Mouse (Mus musculus): Measurements from ENCODE around the gene Grk3. TPM values are rescaled to one million over a fixed set of nuclear protein-coding genes. Genes with fewer than 3 reads are reported as not detected.

Gene Grk3
- total RNA-seq, 2 experiments from 2014 or later = 64.5 to 72.0 TPM

DNA sequence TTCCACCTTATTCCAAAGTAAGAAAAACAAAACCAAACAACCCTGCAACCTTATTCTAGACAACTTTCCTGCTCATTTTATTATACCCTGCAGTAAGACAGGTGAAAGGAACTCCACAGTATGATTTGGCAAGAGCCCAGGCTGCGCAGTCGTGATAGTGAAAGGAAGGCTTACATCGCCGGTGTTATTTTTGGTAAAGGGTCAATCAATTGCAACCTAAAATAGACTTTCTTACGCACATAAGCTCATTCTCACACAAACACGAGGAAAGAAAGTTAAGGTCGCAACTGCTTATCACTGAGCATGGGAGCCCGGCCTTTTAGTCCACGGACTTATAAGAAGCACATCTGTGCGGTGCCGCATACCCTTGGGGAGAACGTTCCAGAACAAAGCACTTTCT is 58.8 kb downstream of the Grk3 start:
- DNase-seq (ENCODE audit: low spot score in 2 of 2) = no peak
- intact Hi-C loops (cut with DNase I) = no loop called here

DNA sequence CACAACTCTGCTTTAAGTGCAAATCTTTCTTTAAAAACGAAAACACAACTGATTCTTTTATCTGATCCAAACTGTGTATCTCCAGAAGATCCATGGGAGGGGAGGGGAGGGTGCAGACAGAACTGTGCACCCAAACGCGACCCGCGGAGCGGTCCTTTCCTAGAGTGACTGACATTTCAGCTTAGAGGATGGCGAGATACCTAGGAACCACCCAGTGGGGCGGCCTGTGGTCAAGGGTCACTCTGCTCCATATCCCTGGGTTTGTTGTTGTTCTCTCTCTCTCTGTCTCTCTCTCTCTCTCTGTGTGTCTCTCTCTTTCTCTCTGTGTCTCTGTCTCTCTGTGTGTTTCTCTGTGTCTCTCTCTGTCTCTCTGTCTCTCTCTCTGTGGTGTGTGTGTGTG is 59.2 kb downstream of the Grk3 start:
- no peak for DNase-seq (ENCODE audit: low spot score in 2 of 2)

DNA sequence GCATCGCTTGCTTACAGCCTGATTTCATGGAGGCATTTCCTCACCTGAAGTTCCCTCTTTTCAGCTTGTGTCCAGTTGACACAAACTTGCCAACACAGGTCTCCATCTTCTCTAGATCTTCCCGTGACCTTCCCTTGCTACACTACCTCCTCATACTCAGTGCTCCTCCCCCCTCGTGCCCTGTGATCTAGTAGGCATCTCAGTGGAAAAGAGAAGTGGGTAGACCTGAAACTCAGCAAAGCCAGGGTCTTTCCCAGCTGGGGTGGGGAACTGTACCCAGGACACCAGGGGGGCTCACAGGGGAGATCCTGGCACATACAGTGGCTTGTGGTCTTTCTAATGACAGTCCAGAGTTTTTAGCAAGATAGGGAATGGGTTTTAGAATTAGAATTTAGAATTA is 64.7 kb downstream of the Grk3 start:
- DNase-seq (ENCODE audit: low spot score in 2 of 2) = no peak
- intact Hi-C loops (cut with DNase I) = no loop called here

More for the DNA sequence above, 59.2 kb downstream of the Grk3 start:
- intact Hi-C loops (cut with DNase I) = no loop called here

DNA sequence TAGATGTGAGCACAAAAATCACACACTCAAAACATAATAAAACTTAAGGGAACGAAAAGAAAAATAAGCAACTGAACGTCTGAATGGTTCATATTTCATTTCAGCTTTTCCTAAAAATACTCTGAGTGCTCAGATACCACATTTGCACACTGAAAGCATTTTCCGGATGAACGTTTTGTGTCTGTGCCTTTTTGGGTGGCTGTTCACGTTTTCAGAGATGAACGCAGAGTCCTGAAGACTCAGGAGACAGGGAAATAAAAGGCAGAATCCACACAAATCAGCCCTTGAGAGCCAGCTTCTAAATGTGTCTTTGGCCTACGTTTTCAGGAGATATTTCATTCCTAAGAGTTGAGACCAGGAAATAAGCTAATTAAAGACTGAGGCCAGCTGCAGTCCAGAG is 69.7 kb downstream of the Grk3 start:
- DNase-seq (ENCODE audit: low spot score in 2 of 2) = peak in 1 of 2 experiments; percentile 60
- intact Hi-C loops (cut with DNase I) = no loop called here

GRCm38 (mm10) chr5:112942244-112942643 is 73.3 kb downstream of the Grk3 start:
- no peak for DNase-seq (ENCODE audit: low spot score in 2 of 2)
- intact Hi-C loops (cut with DNase I) = no loop called here

GRCm38 (mm10) chr5:112941001-112941400 is 74.6 kb downstream of the Grk3 start:
- intact Hi-C loops (cut with DNase I) = no loop called here
- no peak for DNase-seq (ENCODE audit: low spot score in 2 of 2)

- no peak for DNase-seq (ENCODE audit: low spot score in 2 of 2)
- intact Hi-C loops (cut with DNase I) = loop anchor here (5.0 kb wide), 1 partner anchor 76 kb away; no protein-coding TSS in a partner anchor
These were observed 79.0 kb downstream of the Grk3 start for GRCm38 (mm10) chr5:112936632-112937031.

GRCm38 (mm10) chr5:112935436-112935835 is 80.2 kb downstream of the Grk3 start:
- intact Hi-C loops (cut with DNase I) = loop anchor here (5.0 kb wide), 1 partner anchor 77 kb away; no protein-coding TSS in a partner anchor
- DNase-seq (ENCODE audit: low spot score in 2 of 2) = no peak

GRCm38 (mm10) chr5:112932878-112933567 is 82.6 kb downstream of the Grk3 start:
- DNase-seq (ENCODE audit: low spot score in 2 of 2) = peak in 1 of 2 experiments; percentile 36

GRCm38 (mm10) chr5:112931901-112932300 is 83.7 kb downstream of the Grk3 start:
- intact Hi-C loops (cut with DNase I) = no loop called here
- peak in 1 of 2 experiments; percentile 52 for DNase-seq (ENCODE audit: low spot score in 2 of 2)

More at GRCm38 (mm10) chr5:112932878-112933567, 82.6 kb downstream of the Grk3 start:
- intact Hi-C loops (cut with DNase I) = no loop called here

DNA sequence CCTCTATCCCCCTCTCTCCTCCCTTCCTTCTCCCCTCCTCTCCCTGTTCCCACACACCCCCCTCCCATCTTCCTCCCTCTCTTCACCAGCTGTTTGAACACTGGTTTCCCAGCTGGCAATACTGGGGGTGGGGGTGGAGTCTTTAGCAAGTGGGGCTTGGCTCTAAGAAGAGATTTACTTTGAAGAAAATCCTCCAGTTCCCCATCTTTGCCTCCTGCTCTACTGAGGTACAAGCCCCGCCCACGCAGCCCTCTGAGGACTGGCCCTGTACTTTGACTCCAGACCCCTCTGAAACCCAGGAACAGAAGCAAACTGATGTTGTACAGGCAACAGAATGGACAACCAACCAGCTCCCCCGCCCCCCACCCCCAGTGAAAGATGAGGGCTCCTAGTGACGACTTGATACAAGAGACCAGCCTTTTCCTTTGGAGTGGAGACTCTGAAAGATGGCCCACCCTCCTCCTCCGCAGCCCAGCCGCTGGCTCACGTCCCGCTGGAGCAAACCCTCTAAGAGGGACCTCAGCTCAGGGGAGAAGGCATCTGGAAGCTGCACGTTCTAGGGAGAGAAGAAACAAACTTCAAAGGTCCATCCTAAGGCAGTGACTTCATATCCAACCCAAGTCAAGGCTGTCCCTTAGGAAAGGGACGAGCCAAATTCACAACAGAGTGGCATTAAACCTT is 87.2 kb downstream of the Grk3 start:
- intact Hi-C loops (cut with DNase I) = no loop called here
- DNase-seq (ENCODE audit: low spot score in 2 of 2) = peak in 1 of 2 experiments; percentile 45

GRCm38 (mm10) chr5:112925422-112925821 is 90.2 kb downstream of the Grk3 start:
- DNase-seq (ENCODE audit: low spot score in 2 of 2) = no peak
- intact Hi-C loops (cut with DNase I) = no loop called here

DNA sequence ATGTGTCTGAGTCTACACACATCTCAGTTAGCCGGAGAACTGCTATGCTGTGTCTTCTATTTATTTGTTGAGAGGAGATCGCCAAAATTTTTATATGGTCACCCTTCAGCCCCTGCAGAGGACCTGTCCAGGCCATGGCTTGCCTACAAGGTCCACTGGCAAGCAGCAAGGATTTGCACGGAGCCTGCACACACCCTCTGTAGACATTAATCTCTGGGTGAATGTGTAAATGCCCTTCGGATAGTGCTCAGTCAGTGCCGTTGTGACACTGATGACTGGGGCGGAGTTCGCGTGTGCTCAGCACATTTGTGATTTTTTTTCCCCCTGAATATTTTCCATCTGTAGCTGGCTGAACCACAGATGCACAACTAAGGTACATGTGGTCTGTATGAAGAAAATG is 90.8 kb downstream of the Grk3 start:
- no peak for DNase-seq (ENCODE audit: low spot score in 2 of 2)
- intact Hi-C loops (cut with DNase I) = no loop called here

- intact Hi-C loops (cut with DNase I) = no loop called here
- no peak for DNase-seq (ENCODE audit: low spot score in 2 of 2)
These were observed 91.8 kb downstream of the Grk3 start for GRCm38 (mm10) chr5:112923841-112924240.

GRCm38 (mm10) chr5:112921914-112922313 is 93.7 kb downstream of the Grk3 start:
- intact Hi-C loops (cut with DNase I) = no loop called here
- no peak for DNase-seq (ENCODE audit: low spot score in 2 of 2)

DNA sequence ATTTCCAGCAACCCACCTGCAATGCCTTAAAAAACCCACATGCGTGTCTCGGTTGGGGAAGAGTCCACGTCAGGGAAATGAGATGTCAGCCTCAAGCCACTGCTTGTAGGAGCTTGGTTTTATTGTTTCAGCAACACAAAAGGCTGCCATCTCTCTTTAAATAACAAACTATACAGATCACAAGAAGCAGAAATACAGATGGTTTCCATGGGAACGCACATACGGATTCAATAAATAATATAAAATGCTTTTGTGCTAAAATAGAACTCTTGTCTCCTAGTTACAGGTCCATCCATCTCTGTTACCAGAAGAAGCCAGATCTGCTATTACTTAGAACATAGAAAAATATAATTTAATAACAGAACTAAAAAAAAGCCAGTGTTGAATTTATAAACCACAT is 105.2 kb downstream of the Grk3 start:
- DNase-seq (ENCODE audit: low spot score in 2 of 2) = peak in 1 of 2 experiments; percentile 25
- intact Hi-C loops (cut with DNase I) = no loop called here

GRCm38 (mm10) chr5:112908169-112908614 is 107.4 kb downstream of the Grk3 start:
- no peak for DNase-seq (ENCODE audit: low spot score in 2 of 2)
- intact Hi-C loops (cut with DNase I) = no loop called here

GRCm38 (mm10) chr5:112907504-112907903 is 108.1 kb downstream of the Grk3 start:
- intact Hi-C loops (cut with DNase I) = no loop called here
- no peak for DNase-seq (ENCODE audit: low spot score in 2 of 2)

DNA sequence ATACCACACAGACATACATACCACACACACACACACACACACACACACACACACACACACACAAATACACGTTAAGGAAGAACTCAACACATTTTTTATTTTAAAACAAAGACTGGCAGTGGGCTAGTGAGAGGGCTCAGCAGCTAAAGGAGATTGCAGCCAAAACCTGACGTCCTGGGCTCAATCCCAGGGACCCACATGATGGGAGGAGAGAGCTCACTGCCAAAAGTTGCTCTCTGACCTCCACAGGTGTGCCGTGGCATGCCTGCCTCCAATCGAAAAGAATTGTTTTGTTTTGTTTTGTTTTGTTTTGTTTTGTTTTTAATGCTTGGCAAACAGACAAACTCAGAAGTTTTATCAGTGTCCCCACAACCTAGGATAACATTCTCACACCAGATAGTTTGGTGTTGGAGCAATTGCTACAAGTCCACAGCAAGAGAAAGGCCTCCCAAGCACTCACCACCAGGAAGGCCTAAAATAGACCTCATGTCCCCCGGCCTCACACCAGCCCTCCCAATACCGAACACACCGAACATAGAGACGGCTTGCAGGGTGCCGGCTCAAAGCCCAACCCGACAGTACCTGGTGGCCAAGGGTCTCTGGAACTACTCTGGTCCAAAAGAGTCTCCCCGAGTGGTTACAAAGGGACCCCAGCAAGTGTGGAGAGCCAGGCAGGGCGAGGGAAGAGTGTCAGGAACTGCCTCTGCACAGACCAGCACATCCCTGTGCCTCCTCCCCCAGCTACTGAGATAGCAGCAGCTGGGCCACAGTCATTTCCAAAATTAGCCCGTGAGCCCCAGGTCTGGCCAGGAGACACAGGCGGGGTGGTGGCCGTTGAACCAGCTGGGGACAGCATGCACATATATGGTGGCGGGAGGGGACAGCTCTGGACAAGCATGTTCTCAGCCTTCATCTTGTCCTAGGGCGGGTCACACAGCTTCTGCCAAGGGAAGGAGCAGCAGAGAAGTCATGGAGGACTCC is 119.6 kb downstream of the Grk3 start, which contains the start of gene Myo18b:
Myo18b (minus strand) TSS at position 689 of the 981 bp plus-strand sequence.
- DNase-seq (ENCODE audit: low spot score in 2 of 2) = peak in 1 of 2 experiments; percentile 10
- intact Hi-C loops (cut with DNase I) = no loop called here

All from left cerebral cortex, postnatal 25 days (tissue).